Mouse (Mus musculus) left cerebral cortex, adult 2 months (tissue): Measurements from ENCODE around the gene Pitpnc1. TPM values are rescaled to one million over a fixed set of nuclear protein-coding genes. Genes with fewer than 3 reads are reported as not detected.
A peak's percentile ranks its signal among the peaks of the same experiment; 100 is the strongest.

Experiments used
- DNase-seq, 2 experiments: peaks; one replicate each; pipeline ENCODE4 v3.0.0; 2021 to 2022; ENCODE audit warnings: low spot score in 2 of 2, mixed read lengths in 1 of 2; ENCODE audit errors: extremely low spot score in 1 of 2
- H3K27ac ChIP-seq: fragments of 200-600 bp; 2 replicates; pipeline ENCODE4 v1.8.1; 2022
- H3K4me3 ChIP-seq: fragments of 200-600 bp; 2 replicates; pipeline ENCODE4 v1.8.1; 2022
- CTCF ChIP-seq: fragments of 200-600 bp; IDR thresholded peaks from 2 replicates; pipeline ENCODE4 v1.8.1; 2022; ENCODE audit warnings: antibody characterized with exemption, mild to moderate bottlenecking, moderate library complexity
- intact Hi-C: fragments of 180-260 bp; cut with DNase I; formaldehyde crosslinking; loops from one replicate; pipeline ENCODE4 v1.15.1; 2025
- total RNA-seq, 2 experiments: library from RNA; stranded (reverse); gene quantifications; 2 replicates each; pipeline ENCODE4 v1.2.3; 2021

Gene Pitpnc1
- total RNA-seq, 2 experiments from 2014 or later, result 54.5 to 55.2 TPM

- intact Hi-C loops, result no loop called here
- DNase-seq, result peak in 1 of 2 experiments; percentile 22
- no peak for TF ChIP-seq CTCF
Observed at GRCm38 (mm10) chr11:107302141-107302540, 168.4 kb downstream of the Pitpnc1 start.

GRCm38 (mm10) chr11:107300235-107300634 lies 170.3 kb downstream of the Pitpnc1 start:
- H3K27ac ChIP-seq, result no peak overlapping the region
- no peak overlapping the region for H3K4me3 ChIP-seq
- DNase-seq, result no peak
- intact Hi-C loops, result no loop called here
- TF ChIP-seq CTCF, result peak; percentile 31

More at GRCm38 (mm10) chr11:107302141-107302540, 168.4 kb downstream of the Pitpnc1 start:
- Histone ChIP-seq H3K4me3 (no peak overlapping the region), H3K27ac (no peak overlapping the region)

GRCm38 (mm10) chr11:107299511-107300120 lies 170.9 kb downstream of the Pitpnc1 start:
- no peak overlapping the region for H3K27ac ChIP-seq
- DNase-seq, result no peak
- no peak overlapping the region for H3K4me3 ChIP-seq
- intact Hi-C loops, result no loop called here
- TF ChIP-seq CTCF, result no peak

- DNase-seq, result no peak
- Histone ChIP-seq H3K27ac (no peak overlapping the region), H3K4me3 (no peak overlapping the region)
- intact Hi-C loops, result no loop called here
- TF ChIP-seq CTCF, result no peak
Observed at GRCm38 (mm10) chr11:107296176-107296575, 174.3 kb downstream of the Pitpnc1 start.

DNA sequence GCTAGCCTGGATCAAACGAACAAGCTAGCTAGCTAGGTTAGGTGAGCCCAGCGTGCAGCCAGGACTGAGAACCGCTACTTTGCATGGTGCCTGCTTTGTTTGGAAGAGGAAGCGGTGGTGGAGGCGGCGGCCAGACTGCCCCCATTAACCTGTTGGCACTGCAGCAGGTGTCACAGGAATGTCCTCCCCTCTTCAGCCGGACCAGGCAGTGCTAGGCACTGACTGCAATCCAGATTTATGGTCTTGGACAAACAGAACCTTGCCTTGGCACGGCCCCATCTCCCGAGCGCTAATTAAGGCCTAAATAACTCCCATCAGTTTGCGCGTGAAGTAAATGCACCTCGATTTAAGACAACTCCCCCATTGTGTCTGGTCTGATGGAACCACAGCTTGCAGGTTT lies 178.5 kb downstream of the Pitpnc1 start:
- no peak for DNase-seq
- Histone ChIP-seq H3K4me3 (no peak overlapping the region), H3K27ac (no peak overlapping the region)
- intact Hi-C loops, result no loop called here
- TF ChIP-seq CTCF, result no peak

- Histone ChIP-seq H3K4me3 (no peak overlapping the region), H3K27ac (no peak overlapping the region)
- TF ChIP-seq CTCF, result no peak
- DNase-seq, result no peak
- intact Hi-C loops, result no loop called here
Observed at GRCm38 (mm10) chr11:107288186-107288563, 182.3 kb downstream of the Pitpnc1 start.

- Histone ChIP-seq H3K27ac (0 out of 2 replicates have a peak overlapping the region, but pooled peaks have one; percentile 5), H3K4me3 (no peak overlapping the region)
- TF ChIP-seq CTCF, result peak; percentile 6
- DNase-seq, result no peak
- intact Hi-C loops, result no loop called here
Observed at GRCm38 (mm10) chr11:107287215-107288185, 183.0 kb downstream of the Pitpnc1 start.

DNA sequence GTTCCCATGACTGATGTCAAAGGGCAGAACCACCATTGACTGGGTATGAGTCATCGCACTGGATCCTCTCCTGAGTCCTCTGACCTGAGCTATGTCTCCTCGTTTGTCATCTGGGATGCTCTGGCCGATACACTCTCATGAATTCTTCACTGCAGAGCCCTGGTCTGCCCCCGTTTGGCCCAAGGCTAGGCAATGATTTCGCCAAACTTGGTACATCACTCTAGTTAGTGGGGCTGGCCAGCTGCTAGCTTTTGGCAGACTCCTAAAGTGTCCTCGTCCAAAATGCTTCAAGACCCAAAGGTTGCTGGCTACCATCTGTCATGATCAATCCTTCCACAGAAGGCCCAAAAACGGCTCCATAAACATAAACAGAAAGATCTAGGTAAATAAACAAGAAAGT lies 184.8 kb downstream of the Pitpnc1 start:
- intact Hi-C loops, result no loop called here
- DNase-seq, result no peak
- no peak overlapping the region for H3K27ac ChIP-seq
- no peak overlapping the region for H3K4me3 ChIP-seq
- no peak for TF ChIP-seq CTCF

DNA sequence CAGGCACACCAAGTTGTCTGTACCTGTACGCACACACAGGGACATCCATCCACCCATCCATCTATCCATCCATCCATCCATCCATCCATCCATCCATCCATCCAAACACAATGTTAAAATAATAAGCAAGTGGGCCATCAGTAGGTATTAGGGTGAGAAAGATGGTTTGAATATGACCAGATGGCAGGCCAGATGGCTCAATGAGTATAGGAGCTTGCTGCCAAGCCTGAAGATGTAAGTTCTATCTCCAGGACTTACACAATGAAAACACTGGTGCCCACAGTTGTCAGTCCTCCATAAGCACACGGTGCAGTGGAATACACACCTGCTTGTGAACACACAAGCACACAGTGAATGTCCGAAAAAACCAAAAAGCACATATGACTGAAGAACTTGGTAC lies 186.9 kb downstream of the Pitpnc1 start:
- DNase-seq, result no peak
- TF ChIP-seq CTCF, result no peak
- H3K27ac ChIP-seq, result no peak overlapping the region
- no peak overlapping the region for H3K4me3 ChIP-seq
- intact Hi-C loops, result no loop called here

DNA sequence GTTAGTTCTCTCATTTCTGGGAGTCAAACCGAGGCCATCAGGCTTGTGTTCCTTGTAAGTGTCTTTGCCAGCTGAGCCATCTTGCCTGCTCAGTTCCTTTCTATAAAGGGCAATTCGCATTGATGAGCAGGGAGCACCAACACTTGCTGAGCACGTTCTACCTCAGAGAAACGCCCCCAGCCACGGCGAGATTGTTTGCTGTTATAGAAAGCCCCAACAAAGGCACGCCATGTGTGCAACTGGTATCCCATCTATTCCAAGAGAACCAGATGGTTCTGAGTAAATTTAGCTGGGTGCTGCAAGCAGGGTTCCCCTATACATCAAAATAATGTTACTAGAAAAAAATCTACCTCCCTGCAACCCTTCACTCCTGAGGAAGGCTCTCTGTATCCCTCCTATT lies 188.0 kb downstream of the Pitpnc1 start:
- peak in 1 of 2 experiments; percentile 22 for DNase-seq
- Histone ChIP-seq H3K4me3 (no peak overlapping the region), H3K27ac (no peak overlapping the region)
- no peak for TF ChIP-seq CTCF
- intact Hi-C loops, result no loop called here

GRCm38 (mm10) chr11:107279258-107279657 lies 191.2 kb downstream of the Pitpnc1 start:
- intact Hi-C loops, result no loop called here
- no peak for TF ChIP-seq CTCF
- H3K4me3 ChIP-seq, result no peak overlapping the region
- no peak for DNase-seq
- no peak overlapping the region for H3K27ac ChIP-seq

- Histone ChIP-seq H3K27ac (no peak overlapping the region; the same call in 1 of the 2 replicates), H3K4me3 (no peak overlapping the region)
- intact Hi-C loops, result loop anchor here (2.0 kb wide), 1 partner anchor 196 kb away; no protein-coding TSS in a partner anchor
- no peak for TF ChIP-seq CTCF
- DNase-seq, result no peak
Observed at GRCm38 (mm10) chr11:107276898-107277297, 193.6 kb downstream of the Pitpnc1 start.
